Mouse (Mus musculus) stomach, postnatal 0 days (tissue): ENCODE results near the gene Uncx. TPM values are rescaled to one million over a fixed set of nuclear protein-coding genes. Genes with fewer than 3 reads are reported as not detected.

Source experiments
- ATAC-seq: fragments of 200-750 bp; cut with Nextera tagmentation; 2 replicates; pipeline ENCODE4 v1.8.0; 2017; ENCODE audit not compliant: low FRiP score, low TSS enrichment
- DNase-seq: peaks from one replicate; pipeline ENCODE4 v3.0.0-alpha.2; 2016; ENCODE audit warnings: low spot score
- H3K27ac ChIP-seq: fragments of 300-500 bp; sonication (generic); replicated peaks from 2 replicates; pipeline ENCODE4 v1.5.1; 2014; ENCODE audit warnings: mild to moderate bottlenecking, control low read depth
- H3K27me3 ChIP-seq: fragments of 300-500 bp; sonication (generic); 2 replicates; pipeline ENCODE4 v1.6.1; 2014; ENCODE audit warnings: low read length; ENCODE audit not compliant: control insufficient read depth, insufficient read depth
- H3K36me3 ChIP-seq: fragments of 300-500 bp; sonication (generic); 2 replicates; pipeline ENCODE4 v1.6.1; 2014; ENCODE audit warnings: low read length, mixed read lengths; ENCODE audit not compliant: control insufficient read depth, insufficient read depth
- H3K4me1 ChIP-seq: fragments of 300-500 bp; sonication (generic); replicated peaks from 2 replicates; pipeline ENCODE4 v1.6.1; 2014; ENCODE audit warnings: antibody characterized with exemption; ENCODE audit not compliant: control insufficient read depth, insufficient read depth
- H3K4me2 ChIP-seq: fragments of 300-500 bp; sonication (generic); replicated peaks from 2 replicates; pipeline ENCODE4 v1.6.1; 2014; ENCODE audit warnings: low read depth, mild to moderate bottlenecking, control low read depth, moderate library complexity
- H3K4me3 ChIP-seq: fragments of 300-500 bp; sonication (generic); 2 replicates; pipeline ENCODE4 v1.5.1; 2014; ENCODE audit warnings: low read depth, low read length, control low read depth
- H3K9ac ChIP-seq: fragments of 300-500 bp; sonication (generic); 2 replicates; pipeline ENCODE4 v1.6.1; 2014; ENCODE audit warnings: mild to moderate bottlenecking, low read length, control low read depth, mixed read lengths
- H3K9me3 ChIP-seq: fragments of 300-500 bp; sonication (generic); 2 replicates; pipeline ENCODE4 v1.6.1; 2016; ENCODE audit warnings: low read length; ENCODE audit not compliant: control insufficient read depth
- CTCF ChIP-seq: IDR thresholded peaks from 2 replicates; pipeline ENCODE4 v1.5.1; 2016; ENCODE audit warnings: antibody characterized with exemption, low read depth, mild to moderate bottlenecking, moderate library complexity
- EP300 ChIP-seq: optimal IDR thresholded peaks from 2 replicates; pipeline ENCODE3; 2016; ENCODE audit warnings: antibody characterized with exemption
- WGBS: fragments of 180-500 bp; shearing (Covaris S2); extraction: QIAGEN DNeasy Blood & Tissue Kit; methylation state at CpG from one replicate; pipeline ENCODE4 v1.1.7; 2014; 5-methylcytosine and 5-hydroxymethylcytosine counted together
- polyA plus RNA-seq: library from polyadenylated mRNA; unstranded; fragments of >200 nt; fragmentation: Nextera tagmentation; extraction: Ambion mirVana; gene quantifications from 2 replicates; pipeline ENCODE4 v1.2.1, GENCODE M21; 2015

Gene Uncx
- polyA plus RNA-seq, 1 experiment from 2014 or later = not detected

DNA sequence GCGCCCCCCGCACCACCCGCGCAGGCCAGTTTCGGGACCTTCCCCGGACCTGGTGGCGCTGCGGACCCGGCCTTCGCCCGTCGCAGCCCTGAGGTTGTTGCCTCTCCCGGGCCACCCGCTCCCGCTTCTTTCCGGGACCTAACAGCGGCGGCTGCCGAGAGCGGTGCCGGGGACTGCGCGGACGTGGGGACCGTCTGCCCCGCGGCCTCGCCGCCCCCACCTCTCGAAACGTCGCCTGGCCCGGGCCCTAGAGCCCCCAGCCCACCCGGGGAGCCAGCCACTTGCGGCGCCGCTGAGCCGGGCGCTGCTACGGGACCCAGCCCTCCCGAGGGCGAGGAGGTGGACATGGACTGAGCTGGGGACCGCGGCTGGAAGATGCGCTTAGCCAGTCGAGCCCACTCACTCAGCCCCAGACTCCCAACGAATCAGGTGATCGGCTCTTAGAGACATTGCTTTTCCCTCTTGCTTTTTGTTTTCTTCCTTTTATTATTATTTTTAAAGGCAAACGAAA is 4.2 kb downstream of the Uncx start:
- WGBS = under 1% methylated on average over 30 of the region's 49 CpGs
- H3K27me3 ChIP-seq = peaks cover 40% of the 10 kb centered on the region
- no peak for ATAC-seq
- no peaks in the 10 kb centered on the region for H3K4me1 ChIP-seq
- TF ChIP-seq EP300 (no peak), CTCF (no peak)
- no peak for DNase-seq
- H3K27ac ChIP-seq = no peak overlapping the region
- no peak overlapping the region for H3K4me3 ChIP-seq
- H3K4me2 ChIP-seq = no peak overlapping the region
- no peak overlapping the region for H3K9ac ChIP-seq
- no peaks in the 10 kb centered on the region for H3K9me3 ChIP-seq
- no peaks in the 10 kb centered on the region for H3K36me3 ChIP-seq

DNA sequence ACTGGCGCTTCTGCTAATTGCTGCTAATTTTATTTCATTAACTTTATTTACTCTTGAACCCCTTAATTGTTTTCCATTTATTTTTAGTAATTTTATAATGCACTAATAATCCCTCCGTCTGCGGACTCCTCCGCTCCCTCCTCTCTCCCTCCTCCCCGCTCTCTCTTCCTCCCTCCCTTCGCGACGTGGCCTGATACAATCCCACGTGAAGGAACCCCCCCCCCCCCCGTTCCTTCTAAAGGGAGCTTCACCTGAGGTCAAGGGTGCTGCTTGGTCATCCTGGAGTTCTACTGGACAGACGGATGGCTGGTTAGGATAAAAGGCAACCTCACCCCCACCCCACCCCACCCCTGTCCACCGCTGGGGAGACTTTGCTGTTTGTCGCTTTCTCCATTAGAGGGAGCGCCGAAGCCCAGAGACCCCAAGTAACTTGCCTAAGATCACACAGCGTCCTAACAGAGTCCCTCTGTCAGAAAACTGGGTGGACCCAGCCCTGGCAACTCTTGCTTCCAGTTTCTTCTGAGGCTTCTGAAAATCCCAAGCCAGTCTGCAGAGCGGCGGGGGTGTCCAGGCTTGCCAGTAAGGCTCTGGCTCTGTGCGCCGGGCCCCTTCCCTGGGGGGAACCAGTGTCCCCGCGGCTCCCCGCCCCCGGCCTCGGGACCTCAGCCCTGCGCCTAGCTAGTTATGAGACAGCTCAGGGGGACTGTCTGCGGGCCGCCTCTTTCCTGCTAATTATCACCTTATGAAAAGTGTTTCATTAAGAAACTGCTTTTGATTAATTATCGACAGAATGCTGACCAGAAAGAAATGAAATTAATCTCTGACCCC is 10.4 kb downstream of the Uncx start:
- ATAC-seq (no peak), DNase-seq (no peak)
- no peaks in the 10 kb centered on the region for H3K4me1 ChIP-seq
- peaks cover 30% of the 10 kb centered on the region; the same call in 1 of the 2 replicates for H3K27me3 ChIP-seq
- WGBS = 7% methylated on average over 28 of the region's 29 CpGs
- H3K4me3 ChIP-seq = no peak overlapping the region
- no peak overlapping the region for H3K27ac ChIP-seq
- H3K9me3 ChIP-seq = no peaks in the 10 kb centered on the region
- no peak overlapping the region for H3K9ac ChIP-seq
- no peak for TF ChIP-seq EP300
- TF ChIP-seq CTCF = no peak
- no peak overlapping the region for H3K4me2 ChIP-seq
- H3K36me3 ChIP-seq = no peaks in the 10 kb centered on the region

DNA sequence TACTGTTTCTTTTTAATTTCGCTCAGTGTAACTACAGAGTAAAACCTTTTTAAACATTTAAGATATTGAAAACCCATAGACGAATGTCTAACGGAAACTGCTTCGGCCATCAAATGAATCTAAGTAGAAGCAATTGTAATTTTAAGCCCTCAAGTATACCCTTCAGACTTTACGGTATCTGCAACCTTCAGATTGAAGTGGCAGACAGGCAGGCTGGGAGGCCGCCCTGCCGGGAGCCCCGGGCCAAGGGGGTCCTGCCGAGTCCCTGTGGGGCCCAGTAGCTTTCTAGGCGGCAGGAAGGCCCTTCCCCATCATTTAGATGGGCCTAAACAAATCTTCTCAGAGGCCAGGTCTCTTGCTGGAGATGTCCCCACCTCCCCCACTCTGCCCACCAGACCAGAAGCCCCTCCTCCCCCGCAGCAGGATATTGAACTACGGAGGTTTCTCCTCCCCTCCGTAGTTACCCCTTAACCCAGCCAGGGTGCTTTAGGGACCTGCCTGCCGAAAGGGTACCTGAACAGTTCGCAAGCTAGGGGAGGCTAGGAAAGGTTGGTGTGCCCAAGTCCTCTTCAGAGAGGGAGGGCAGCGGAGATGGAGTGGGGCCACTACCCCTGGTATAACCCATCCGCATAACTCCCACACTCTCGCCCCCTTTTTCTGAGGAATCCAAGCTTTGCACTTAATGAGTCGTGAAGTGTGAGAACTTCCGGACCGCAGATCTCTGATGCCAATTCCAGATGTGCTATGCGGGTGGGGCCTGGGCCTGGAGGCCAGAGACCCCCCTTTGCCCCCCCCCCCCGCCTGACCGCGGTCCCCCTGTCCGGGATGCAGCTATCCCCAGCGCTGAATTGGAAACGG is 11.4 kb downstream of the Uncx start:
- DNase-seq (no peak), ATAC-seq (no peak)
- Histone ChIP-seq H3K4me3 (no peak overlapping the region), H3K27me3 (peaks cover 27% of the 10 kb centered on the region; the same call in 1 of the 2 replicates), H3K4me1 (no peaks in the 10 kb centered on the region), H3K9ac (no peak overlapping the region), H3K9me3 (no peaks in the 10 kb centered on the region), H3K27ac (no peak overlapping the region), H3K4me2 (no peak overlapping the region), H3K36me3 (no peaks in the 10 kb centered on the region)
- TF ChIP-seq EP300 = no peak
- TF ChIP-seq CTCF = no peak
- WGBS = 13% methylated on average over 28 of the region's 28 CpGs

DNA sequence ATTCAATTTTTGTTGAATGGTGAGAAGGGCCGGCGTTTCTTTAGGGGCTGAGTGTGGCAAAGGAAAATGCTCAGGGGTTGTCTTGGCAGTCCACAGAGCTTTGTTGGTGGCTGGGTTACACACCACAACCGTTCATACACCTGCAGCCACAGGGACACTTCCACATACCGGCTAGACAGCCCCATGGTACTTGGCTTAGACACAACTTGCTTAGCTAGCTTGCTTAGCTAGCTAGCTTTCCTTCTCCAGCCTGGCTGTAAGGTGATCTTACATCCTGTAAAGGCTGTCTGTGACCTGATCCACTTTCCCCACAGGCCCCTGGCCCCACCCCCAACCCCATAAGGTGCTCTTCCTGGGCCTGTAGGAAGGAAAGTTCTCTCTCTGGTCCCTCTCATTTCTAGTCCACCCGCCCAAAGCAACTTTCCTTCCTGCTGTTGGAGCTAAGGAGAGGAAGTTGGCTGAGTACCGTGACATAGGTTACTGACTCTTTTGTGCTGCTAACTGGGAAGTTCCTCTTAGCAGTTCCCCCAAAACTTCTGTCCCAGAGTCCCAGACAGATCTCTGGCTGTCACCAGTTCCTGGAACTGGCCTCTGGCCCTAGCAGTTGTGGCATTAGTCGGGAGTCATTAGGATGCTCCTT is 12.3 kb downstream of the Uncx start:
- Histone ChIP-seq H3K27me3 (peaks cover 26% of the 10 kb centered on the region; the same call in 1 of the 2 replicates), H3K4me1 (no peaks in the 10 kb centered on the region), H3K36me3 (no peaks in the 10 kb centered on the region), H3K9ac (no peak overlapping the region), H3K27ac (no peak overlapping the region), H3K9me3 (no peaks in the 10 kb centered on the region), H3K4me2 (no peak overlapping the region), H3K4me3 (no peak overlapping the region)
- 26% methylated on average over 7 of the region's 7 CpGs for WGBS
- ATAC-seq = no peak
- TF ChIP-seq CTCF (no peak), EP300 (no peak)
- no peak for DNase-seq

DNA sequence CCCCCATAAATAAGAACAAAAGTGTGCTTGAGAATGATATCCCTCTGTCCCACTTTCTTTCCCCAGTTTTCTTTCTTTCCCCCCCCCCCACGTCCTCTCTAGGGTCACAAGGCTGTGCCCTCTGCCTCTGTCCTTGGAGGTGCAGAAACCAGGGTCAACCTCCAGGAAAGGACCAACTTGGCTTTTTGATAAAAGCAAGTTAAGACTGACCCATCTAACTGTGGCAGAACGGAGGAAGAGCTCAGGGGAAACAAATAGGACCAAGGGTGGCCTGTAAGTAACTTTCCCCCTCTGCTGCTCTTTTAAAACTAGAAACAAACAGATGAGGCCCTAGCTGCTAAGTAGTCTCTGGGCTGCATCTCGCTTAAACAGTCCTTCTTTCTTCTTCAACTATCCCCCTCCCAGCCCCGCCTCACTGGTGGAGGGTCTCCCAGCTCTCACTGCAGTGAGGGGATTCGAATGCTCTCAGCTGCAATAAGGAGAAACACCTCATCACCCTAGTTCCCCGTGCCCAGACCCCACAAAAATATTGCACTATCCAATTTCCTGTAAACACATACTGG is 12.9 kb downstream of the Uncx start:
- H3K36me3 ChIP-seq = no peaks in the 10 kb centered on the region
- H3K4me1 ChIP-seq = no peaks in the 10 kb centered on the region
- no peak overlapping the region for H3K4me2 ChIP-seq
- whole genome bisulfite sequencing = 28% methylated on average over 6 of the region's 6 CpGs
- no peaks in the 10 kb centered on the region for H3K9me3 ChIP-seq
- TF ChIP-seq EP300 = no peak
- no peak for TF ChIP-seq CTCF
- ATAC-seq (no peak), DNase-seq (no peak)
- no peak overlapping the region for H3K4me3 ChIP-seq
- peaks cover 26% of the 10 kb centered on the region; the same call in 1 of the 2 replicates for H3K27me3 ChIP-seq
- H3K9ac ChIP-seq = no peak overlapping the region
- no peak overlapping the region for H3K27ac ChIP-seq
